24 mouse cellular contexts compared by ENCODE assay signal in genomic region chr16:93722476-93722875, GRCm38 (mm10). TPM values are rescaled to one million over a fixed set of nuclear protein-coding genes. Genes with fewer than 3 reads are reported as not detected.
DNase-seq lines count a peak whose midpoint lies in the region; ATAC-seq and TF ChIP-seq lines count a peak whose summit lies in the region.
"Had no signal": no experiment of that assay in that cellular context is flagged by ENCODE, and none has a peak within 500 bp of the region (broad histone marks: within the 10 kb centered on the region; RNA-seq: fewer than 3 reads in every experiment).

No protein-coding gene starts in this region.

- H3K27ac ChIP-seq in layer of hippocampus, adult 2 months = peak overlapping the region; percentile 37; the same call in 1 of the 2 replicates
- no peak overlapping the region for H3K27ac ChIP-seq in neural tube, embryonic 13.5 days (replicated peaks)
- H3K27ac ChIP-seq in neural tube, embryonic 15.5 days (replicated peaks) = no peak overlapping the region
- H3K27ac ChIP-seq: forebrain, embryonic 13.5 days; heart, embryonic 10.5 days; heart, embryonic 15.5 days; hindbrain, embryonic 14.5 days; limb, embryonic 13.5 days; liver, embryonic 13.5 days; stomach, postnatal 0 days had no signal

- 63% methylated on average over 2 of the region's 2 CpGs for WGBS in neural tube, embryonic 13.5 days
- 47% methylated on average over 2 of the region's 2 CpGs for WGBS in neural tube, embryonic 15.5 days

- no peaks in the 10 kb centered on the region for H3K9me3 ChIP-seq in neural tube, embryonic 13.5 days
- H3K9me3 ChIP-seq in neural tube, embryonic 15.5 days (replicated peaks) = no peaks in the 10 kb centered on the region
- H3K9me3 ChIP-seq: forebrain, embryonic 13.5 days; heart, embryonic 10.5 days; heart, embryonic 15.5 days; limb, embryonic 13.5 days; liver, embryonic 13.5 days had no signal

- peaks cover 21% of the 10 kb centered on the region for H3K4me1 ChIP-seq in neural tube, embryonic 13.5 days (replicated peaks)
- peaks cover 17% of the 10 kb centered on the region for H3K4me1 ChIP-seq in neural tube, embryonic 15.5 days

- peak overlapping the region; percentile 22; the same call in 1 of the 2 replicates for H3K9ac ChIP-seq in neural tube, embryonic 13.5 days
- H3K9ac ChIP-seq in neural tube, embryonic 15.5 days (replicated peaks) = no peak overlapping the region
- H3K9ac ChIP-seq: forebrain, embryonic 13.5 days; heart, embryonic 15.5 days; hindbrain, embryonic 14.5 days; limb, embryonic 13.5 days; liver, embryonic 13.5 days had no signal

- peak; percentile 41 to 57 for DNase-seq in cerebellum, postnatal 25 days
- no peak for DNase-seq in cerebellum, adult 11 months
- DNase-seq in layer of hippocampus, adult 2 months (ENCODE audit: low spot score in 2 of 2) = no peak
- DNase-seq in layer of hippocampus, adult 11-12 months (ENCODE audit: low spot score) = no peak
- no peak for DNase-seq in kidney, postnatal 36 days
- DNase-seq: adrenal gland, postnatal 25 days; B cell, adult 2 months; gastrocnemius, postnatal 25 days; heart, adult 11 months; kidney, adult 11 months; kidney, postnatal 14 days; liver, embryonic 13.5 days; right cerebral cortex, postnatal 4 days; thymus, adult 18-20 months; thymus, postnatal 25 days had no signal

- no peaks in the 10 kb centered on the region for H3K27me3 ChIP-seq in neural tube, embryonic 13.5 days
- no peaks in the 10 kb centered on the region for H3K27me3 ChIP-seq in neural tube, embryonic 15.5 days (replicated peaks)
- H3K27me3 ChIP-seq: forebrain, embryonic 13.5 days; heart, embryonic 15.5 days; limb, embryonic 13.5 days; liver, embryonic 13.5 days had no signal

- H3K4me3 ChIP-seq in layer of hippocampus, adult 2 months = no peak overlapping the region
- no peak overlapping the region for H3K4me3 ChIP-seq in neural tube, embryonic 13.5 days
- no peak overlapping the region for H3K4me3 ChIP-seq in neural tube, embryonic 15.5 days (replicated peaks)
- H3K4me3 ChIP-seq: forebrain, embryonic 13.5 days; heart, embryonic 10.5 days; heart, embryonic 15.5 days; limb, embryonic 13.5 days; liver, embryonic 13.5 days had no signal

- no peak for ATAC-seq in neural tube, embryonic 13.5 days (ENCODE audit: low read depth)
- no peak for ATAC-seq in neural tube, embryonic 15.5 days (ENCODE audit: low FRiP score)
- ATAC-seq: forebrain, embryonic 13.5 days; inflammation-experienced regulatory T-cells, adult 6 months had no signal

- peaks cover 20% of the 10 kb centered on the region for H3K36me3 ChIP-seq in neural tube, embryonic 13.5 days
- peaks cover 10% of the 10 kb centered on the region for H3K36me3 ChIP-seq in neural tube, embryonic 15.5 days
- H3K36me3 ChIP-seq: heart, embryonic 10.5 days; heart, embryonic 15.5 days had no signal

- no peak overlapping the region for H3K4me2 ChIP-seq in neural tube, embryonic 13.5 days
- no peak overlapping the region for H3K4me2 ChIP-seq in neural tube, embryonic 15.5 days
- H3K4me2 ChIP-seq: forebrain, embryonic 13.5 days; heart, embryonic 15.5 days; hindbrain, embryonic 14.5 days; limb, embryonic 13.5 days; liver, embryonic 13.5 days had no signal

- no peak for TF ChIP-seq CTCF in layer of hippocampus, adult 2 months (conservative IDR thresholded peaks at IDR 0.05)

RNA-seq across cellular contexts. Expression of gene Dop1b, which starts 10.8 kb away (rescaled TPM):
- total RNA-seq in layer of hippocampus, adult 2 months (2021) = 100 to 1,000 TPM in 1 of 2 experiments, 10 to 100 TPM in 1; 98.8 to 108 TPM
- 28.1 and 34.6 TPM in 2 replicates for polyA plus RNA-seq in neural tube, embryonic 13.5 days (2015; fragmentation: Nextera tagmentation; extraction: Ambion mirVana)
- 33.4 and 38.3 TPM in 2 replicates for polyA plus RNA-seq in neural tube, embryonic 15.5 days (2015; fragmentation: Nextera tagmentation; extraction: Ambion mirVana)

RNA-seq across cellular contexts. Expression of gene Cbr3, which starts 39.5 kb away (rescaled TPM):
- total RNA-seq in layer of hippocampus, adult 2 months (2021) = 10 to 100 TPM; 16.8 to 19.0 TPM
- 1.0 and 1.1 TPM in 2 replicates for polyA plus RNA-seq in neural tube, embryonic 13.5 days (2015; fragmentation: Nextera tagmentation; extraction: Ambion mirVana)
- polyA plus RNA-seq in neural tube, embryonic 15.5 days (2015; fragmentation: Nextera tagmentation; extraction: Ambion mirVana) = 1.7 and 2.0 TPM in 2 replicates
- polyA plus RNA-seq: forebrain, embryonic 13.5 days; inflammation-experienced regulatory T-cells, adult 6 months had no signal

Comparison
In these comparisons a context has a peak if more than half of its experiments do, and no peak if none do; other contexts are left out.
1. DNase-seq: peak in cerebellum, postnatal 25 days (2 of 2); none in cerebellum, adult 11 months (single experiment), layer of hippocampus, adult 2 months (0 of 2), layer of hippocampus, adult 11-12 months (single experiment) and kidney, postnatal 36 days (0 of 2).